Mouse (Mus musculus) kidney, adult 2 months (tissue): ENCODE data around the gene Scmh1.

Source experiments
- CTCF ChIP-seq: fragments of 200-500 bp; conservative IDR thresholded peaks from 2 replicates; pipeline ENCODE4 v1.5.1; 2011; ENCODE audit warnings: low read depth, mild to moderate bottlenecking, control low read depth, low read length, moderate library complexity, mixed read lengths; ENCODE audit not compliant: insufficient read depth, insufficient read length
- POLR2A ChIP-seq: fragments of 200-500 bp; IDR thresholded peaks from one replicate; pipeline ENCODE4 v1.6.1; 2011; ENCODE audit warnings: low read depth, low read length, control low read depth

DNA sequence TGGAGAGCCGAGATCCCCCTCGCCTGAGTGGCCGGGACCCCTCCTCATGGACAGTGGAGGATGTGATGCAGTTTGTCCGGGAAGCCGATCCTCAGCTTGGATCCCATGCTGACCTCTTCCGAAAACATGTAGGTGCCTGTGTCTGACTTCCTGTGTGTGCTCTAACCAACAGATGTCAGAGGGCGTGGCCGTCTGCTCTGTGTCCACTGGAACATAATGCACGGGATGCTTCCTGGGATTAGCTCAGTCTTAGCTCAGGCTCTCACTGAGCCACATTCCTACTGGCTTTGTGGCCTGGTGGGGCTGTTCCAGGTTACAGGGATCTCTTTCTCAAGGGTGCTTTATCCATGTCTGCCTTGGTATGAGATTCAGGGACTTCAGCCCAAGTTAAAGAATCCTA, 123.1 kb downstream of the Scmh1 start:
- TF ChIP-seq CTCF, result no peak
- TF ChIP-seq POLR2A, result no peak
